16 mouse cellular contexts compared by ENCODE assay signal in the genomic region with DNA sequence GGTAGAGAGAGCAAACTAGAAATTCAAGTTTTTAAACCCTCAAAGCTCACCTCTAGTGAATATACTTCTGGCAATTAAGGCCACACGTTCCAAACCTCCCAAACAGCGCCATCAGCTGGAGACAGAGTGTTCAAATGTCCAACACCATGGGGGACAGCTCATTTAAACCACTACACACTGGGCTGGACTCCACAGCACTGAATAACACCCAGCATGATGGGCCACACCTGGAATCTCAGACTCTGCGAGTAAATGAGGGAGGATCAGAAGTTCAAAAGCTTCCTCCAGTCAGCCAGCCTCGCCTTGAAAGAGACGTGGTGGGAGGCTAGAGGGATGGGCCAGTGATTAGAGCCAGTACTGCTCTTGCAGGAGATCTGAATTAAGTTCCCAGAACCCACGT. TPM values are rescaled to one million over a fixed set of nuclear protein-coding genes. Genes with fewer than 3 reads are reported as not detected.
DNase-seq lines count a peak whose midpoint lies in the region; ATAC-seq and TF ChIP-seq lines count a peak whose summit lies in the region.
"Had no signal": no experiment of that assay in that cellular context is flagged by ENCODE, and none has a peak within 500 bp of the region (broad histone marks: within the 10 kb centered on the region; RNA-seq: fewer than 3 reads in every experiment).

Isoc2b (minus strand) TSS at position 126 of the 400 bp plus-strand sequence.

- no peak for DNase-seq in adrenal gland, postnatal 25 days
- no peak for DNase-seq in adrenal gland, adult 18-20 months (ENCODE audit: low spot score in 2 of 2)
- no peak for DNase-seq in lung, postnatal 25 days (ENCODE audit: low spot score)
- DNase-seq in brain, embryonic 14.5 days (ENCODE audit: low read depth) = peak; percentile 19
- DNase-seq in layer of hippocampus, postnatal 10 days (ENCODE audit: low spot score in 2 of 2) = no peak
- DNase-seq: cerebellum, adult 11 months; gastrocnemius, postnatal 36 days; kidney, adult 9 months; midbrain, embryonic 14.5 days had no signal

- H3K36me3 ChIP-seq in lung, embryonic 16.5 days (ENCODE audit: control insufficient read depth, insufficient read depth, low read length) = no peaks in the 10 kb centered on the region
- no peaks in the 10 kb centered on the region for H3K36me3 ChIP-seq in forebrain, embryonic 13.5 days (ENCODE audit: poor library complexity, severe bottlenecking)
- H3K36me3 ChIP-seq: hindbrain, embryonic 10.5 days; liver, embryonic 15.5 days had no signal

- no peak for ATAC-seq in lung, embryonic 16.5 days (ENCODE audit: low read depth)
- ATAC-seq in megakaryocyte-erythroid progenitor cell, adult 5-6 weeks (replicated peaks; ENCODE audit: low FRiP score, low TSS enrichment, poor library complexity, severe bottlenecking) = no peak
- no peak for ATAC-seq in forebrain, embryonic 13.5 days
- ATAC-seq: forebrain, embryonic 14.5 days had no signal

- H3K4me3 ChIP-seq in lung, embryonic 16.5 days (ENCODE audit: low read length) = no peak within 1 kb of the TSS
- no peak within 1 kb of the TSS for H3K4me3 ChIP-seq in forebrain, embryonic 13.5 days
- H3K4me3 ChIP-seq: hindbrain, embryonic 10.5 days; left cerebral cortex, adult 2 months; liver, embryonic 15.5 days had no signal

- no peak for TF ChIP-seq POLR2A in brain, embryonic 14.5 days (IDR thresholded peaks at IDR 0.05; ENCODE audit: borderline replicate concordance, extremely low read depth, insufficient read depth, insufficient read length, poor library complexity, severe bottlenecking)

- H3K4me2 ChIP-seq in lung, embryonic 16.5 days (ENCODE audit: low read depth, low read length) = no peak within 1 kb of the TSS
- no peak within 1 kb of the TSS for H3K4me2 ChIP-seq in forebrain, embryonic 13.5 days
- H3K4me2 ChIP-seq: liver, embryonic 15.5 days had no signal

- no peaks in the 10 kb centered on the region; the same call in 1 of the 2 replicates for H3K9me3 ChIP-seq in lung, embryonic 16.5 days (ENCODE audit: control insufficient read depth, low read length)
- H3K9me3 ChIP-seq in forebrain, embryonic 13.5 days (replicated peaks) = no peaks in the 10 kb centered on the region
- H3K9me3 ChIP-seq: liver, embryonic 15.5 days had no signal

- H3K27ac ChIP-seq in lung, embryonic 16.5 days (ENCODE audit: low read length) = no peak within 1 kb of the TSS
- H3K27ac ChIP-seq in forebrain, embryonic 13.5 days = no peak within 1 kb of the TSS; the same call in 1 of the 2 replicates
- H3K27ac ChIP-seq: hindbrain, embryonic 10.5 days; left cerebral cortex, adult 2 months; liver, embryonic 15.5 days had no signal

- no peak within 1 kb of the TSS for H3K9ac ChIP-seq in lung, embryonic 16.5 days (ENCODE audit: low read length)
- no peak within 1 kb of the TSS for H3K9ac ChIP-seq in forebrain, embryonic 13.5 days
- H3K9ac ChIP-seq: liver, embryonic 15.5 days had no signal

- TF ChIP-seq CTCF in brain, embryonic 14.5 days (IDR thresholded peaks at IDR 0.05; ENCODE audit: borderline replicate concordance, extremely low read depth, insufficient read depth, insufficient read length) = no peak

- no peaks in the 10 kb centered on the region for H3K27me3 ChIP-seq in lung, embryonic 16.5 days (ENCODE audit: control insufficient read depth, insufficient read depth, low read depth, low read length)
- H3K27me3 ChIP-seq in forebrain, embryonic 13.5 days = no peaks in the 10 kb centered on the region

- peaks cover 14% of the 10 kb centered on the region for H3K4me1 ChIP-seq in lung, embryonic 16.5 days (replicated peaks; ENCODE audit: control insufficient read depth, insufficient read depth, low read length)
- peaks cover 10% of the 10 kb centered on the region for H3K4me1 ChIP-seq in forebrain, embryonic 13.5 days

- 44% methylated on average over 6 of the region's 6 CpGs for WGBS in lung, embryonic 16.5 days
- WGBS in forebrain, embryonic 13.5 days = 62% methylated on average over 6 of the region's 6 CpGs

RNA-seq across cellular contexts. Expression of gene Isoc2b, which starts in this region (rescaled TPM):
- 24.0 and 30.5 TPM in 2 replicates for total RNA-seq in adrenal gland, postnatal 25 days (2021)
- 10 to 100 TPM in 1 of 2 experiments, 1 to 10 TPM in 1; 9.6 to 18.3 TPM for total RNA-seq in adrenal gland, adult 18-20 months (2021)
- 14.1 and 15.7 TPM in 2 replicates for polyA plus RNA-seq in lung, embryonic 16.5 days (2015; fragmentation: Nextera tagmentation; extraction: Ambion mirVana)
- polyA plus RNA-seq in brain, embryonic 14.5 days (2012; rRNA removed) = 2.6 and 3.3 TPM in 2 replicates
- total RNA-seq in megakaryocyte-erythroid progenitor cell, adult 5-6 weeks (2014; fragmentation: Nextera tagmentation) = 1.8 and 12.5 TPM in 2 replicates
- total RNA-seq in megakaryocyte-erythroid progenitor cell, adult 5-6 weeks (2017) = 13.3 and 86.2 TPM in 2 replicates
- 2.7 and 3.4 TPM in 2 replicates for polyA plus RNA-seq in forebrain, embryonic 13.5 days (2015; fragmentation: Nextera tagmentation; extraction: Ambion mirVana)
- 1 to 10 TPM; 3.0 to 4.3 TPM for total RNA-seq in layer of hippocampus, postnatal 10 days (2021)
